Mouse (Mus musculus) hindbrain, postnatal 0 days (tissue): ENCODE measurements at regions not wholly inside any gene's neighbourhood (a gene's known extent, or its start where the extent isn't known, plus 50 kb on each side); places are given as distances from the start of the nearest gene placed in this dataset.

Source experiments
- ATAC-seq: fragments of 200-750 bp; cut with Nextera tagmentation; 2 replicates; pipeline ENCODE4 v1.8.0; 2017; ENCODE audit warnings: mild to moderate bottlenecking, moderate TSS enrichment, moderate library complexity
- DNase-seq: peaks from one replicate; pipeline ENCODE4 v3.0.0-alpha.2; 2015; ENCODE audit warnings: low spot score
- H3K27ac ChIP-seq: fragments of 300-500 bp; sonication (generic); 2 replicates; pipeline ENCODE4 v1.5.1; 2014; ENCODE audit warnings: mild to moderate bottlenecking
- H3K27me3 ChIP-seq: fragments of 300-500 bp; sonication (generic); 2 replicates; pipeline ENCODE4 v1.6.1; 2014; ENCODE audit warnings: low read length, mixed read lengths; ENCODE audit not compliant: insufficient read depth
- H3K36me3 ChIP-seq: fragments of 300-500 bp; sonication (generic); 2 replicates; pipeline ENCODE4 v1.6.1; 2014; ENCODE audit warnings: low read length, mixed read lengths; ENCODE audit not compliant: insufficient read depth
- H3K4me1 ChIP-seq: fragments of 300-500 bp; sonication (generic); 2 replicates; pipeline ENCODE4 v1.6.1; 2014; ENCODE audit warnings: antibody characterized with exemption, low read length, mixed read lengths; ENCODE audit not compliant: insufficient read depth
- H3K4me2 ChIP-seq: fragments of 300-500 bp; sonication (generic); 2 replicates; pipeline ENCODE4 v1.6.1; 2014; ENCODE audit warnings: low read depth, mild to moderate bottlenecking, low read length, moderate library complexity, mixed read lengths
- H3K4me3 ChIP-seq: fragments of 300-500 bp; sonication (generic); 2 replicates; pipeline ENCODE4 v1.5.1; 2014; ENCODE audit warnings: low read length
- H3K9ac ChIP-seq: fragments of 300-500 bp; sonication (generic); replicated peaks from 2 replicates; pipeline ENCODE4 v1.6.1; 2014; ENCODE audit warnings: mild to moderate bottlenecking, low read length, moderate library complexity, mixed read lengths
- H3K9me3 ChIP-seq: fragments of 300-500 bp; sonication (generic); 2 replicates; pipeline ENCODE4 v1.6.1; 2016; ENCODE audit warnings: low read length, mixed read lengths
- CTCF ChIP-seq: IDR thresholded peaks from 2 replicates; pipeline ENCODE4 v1.5.1; 2016; ENCODE audit warnings: antibody characterized with exemption, control low read depth, low read depth
- whole genome bisulfite sequencing: fragments of 180-500 bp; shearing (Covaris S2); extraction: QIAGEN DNeasy Blood & Tissue Kit; methylation state at CpG from one replicate; pipeline ENCODE4 v1.1.7; 2014; 5-methylcytosine and 5-hydroxymethylcytosine counted together

DNA sequence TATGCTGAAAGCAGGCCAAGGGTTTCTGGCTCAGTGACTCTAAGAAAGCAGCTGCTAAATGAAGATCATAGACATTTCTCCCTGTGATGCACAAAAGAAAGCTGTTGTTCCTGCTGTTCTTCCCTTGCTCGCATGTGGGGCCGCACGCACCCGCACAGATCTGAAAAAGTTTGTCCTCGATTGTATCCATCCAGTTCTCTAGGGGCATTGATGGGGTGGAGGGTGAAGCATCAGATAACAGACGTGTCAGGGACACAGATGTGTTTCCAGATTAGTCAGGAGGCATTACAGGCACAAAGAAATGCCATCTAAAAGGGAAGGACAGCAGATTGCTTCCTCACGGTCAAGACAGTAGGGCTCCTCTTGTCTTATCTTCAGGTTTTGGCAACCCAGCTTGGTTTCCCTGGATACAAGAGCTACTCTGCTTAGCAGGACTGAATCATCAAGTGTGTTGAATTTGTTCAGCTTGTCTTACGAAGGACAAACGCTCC lies 2001.3 kb downstream of the Pcdh9 start:
- 34% methylated on average over 9 of the region's 9 CpGs for WGBS

DNA sequence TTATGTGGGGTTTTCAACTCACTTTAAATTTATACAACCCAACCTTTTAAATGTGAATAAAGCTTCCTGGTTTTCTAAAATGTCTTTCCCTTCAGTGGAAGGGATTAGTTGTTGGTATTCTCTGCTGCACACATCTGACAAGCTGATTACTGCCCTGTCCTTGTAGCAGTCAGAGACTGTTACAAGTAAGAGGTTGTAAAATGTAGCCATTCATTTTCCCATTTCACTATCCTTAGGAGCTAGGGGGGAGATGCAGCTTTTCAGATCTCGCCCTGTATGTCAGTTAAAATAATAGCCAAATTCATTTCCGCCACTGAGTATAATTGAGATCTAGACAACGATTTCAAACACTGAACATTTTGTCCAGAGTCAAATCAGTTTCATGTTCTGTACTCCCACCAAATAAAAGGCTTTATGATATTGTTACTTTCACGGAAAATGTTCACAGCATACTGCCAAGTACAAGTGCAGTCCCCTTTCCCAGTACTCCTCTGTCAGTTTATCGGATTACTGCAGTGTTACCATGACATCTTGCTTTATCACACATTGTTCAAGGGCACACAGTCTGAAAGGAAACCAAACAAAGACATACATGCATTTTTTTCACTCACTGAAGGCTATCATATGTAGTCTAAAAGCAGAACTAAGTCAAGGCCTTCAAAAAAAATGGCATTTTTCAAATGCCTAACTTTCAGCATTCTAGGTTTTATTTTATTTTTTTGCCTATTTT lies 2024.4 kb downstream of the Pcdh9 start:
- 21% methylated on average over 5 of the region's 5 CpGs for WGBS
- no peak for ATAC-seq

More for the DNA sequence above, 2001.3 kb downstream of the Pcdh9 start:
- no peak overlapping the region for H3K4me3 ChIP-seq
- peak overlapping the region; percentile 35; the same call in 1 of the 2 replicates for H3K4me2 ChIP-seq
- no peak overlapping the region for H3K9ac ChIP-seq
- H3K27me3 ChIP-seq, result no peaks in the 10 kb centered on the region
- no peaks in the 10 kb centered on the region for H3K4me1 ChIP-seq
- H3K27ac ChIP-seq, result peak overlapping the region; percentile 50; the same call in 1 of the 2 replicates
- ATAC-seq (peak; percentile 95), DNase-seq (peak; percentile 71)
- no peaks in the 10 kb centered on the region for H3K9me3 ChIP-seq
- no peak for TF ChIP-seq CTCF
- no peaks in the 10 kb centered on the region for H3K36me3 ChIP-seq

DNA sequence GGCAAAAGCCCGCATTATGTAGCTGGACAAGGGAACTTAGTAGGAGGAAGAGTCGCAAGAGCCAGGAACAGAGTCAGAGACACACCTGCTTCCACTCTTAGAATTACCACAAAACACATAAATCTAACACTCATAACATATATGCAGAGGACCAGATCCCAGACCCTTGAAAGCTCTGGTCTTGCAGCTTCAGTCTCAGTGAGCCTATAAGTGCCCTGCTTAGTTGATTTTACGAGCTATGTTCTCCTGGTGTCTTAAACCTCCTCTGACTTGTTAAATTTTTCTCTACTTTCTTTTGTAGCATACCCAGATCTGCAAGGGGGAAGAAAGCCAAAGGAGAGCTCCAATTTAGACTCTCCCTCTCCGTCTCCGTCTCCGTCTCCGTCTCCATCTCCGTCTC lies 2038.2 kb downstream of the Pcdh9 start:
- no peak overlapping the region for H3K4me3 ChIP-seq
- TF ChIP-seq CTCF, result no peak
- DNase-seq (no peak), ATAC-seq (no peak)
- H3K36me3 ChIP-seq, result no peaks in the 10 kb centered on the region
- no peaks in the 10 kb centered on the region for H3K4me1 ChIP-seq
- no peak overlapping the region for H3K4me2 ChIP-seq
- 0 out of 2 replicates have a peak, but pooled peaks cover 3% of the 10 kb centered on the region for H3K9me3 ChIP-seq
- H3K27me3 ChIP-seq, result no peaks in the 10 kb centered on the region
- H3K27ac ChIP-seq, result no peak overlapping the region
- WGBS, result 93% methylated on average over 8 of the region's 8 CpGs
- H3K9ac ChIP-seq, result no peak overlapping the region

More for the DNA sequence above, 2024.4 kb downstream of the Pcdh9 start:
- H3K4me2 ChIP-seq, result no peak overlapping the region
- H3K4me1 ChIP-seq, result no peaks in the 10 kb centered on the region
- no peaks in the 10 kb centered on the region for H3K36me3 ChIP-seq
- no peak overlapping the region for H3K4me3 ChIP-seq
- no peaks in the 10 kb centered on the region for H3K27me3 ChIP-seq
- peak; percentile 9 for DNase-seq
- TF ChIP-seq CTCF, result no peak
- H3K9ac ChIP-seq, result no peak overlapping the region
- H3K9me3 ChIP-seq, result no peaks in the 10 kb centered on the region
- H3K27ac ChIP-seq, result no peak overlapping the region
